Mouse (Mus musculus) embryo, embryonic 11.5 days (tissue): ENCODE data around the gene Olfr820.
"Not testable (repeated sequence)": the region's sequence is repeated elsewhere in the genome, so short reads cannot be mapped to it uniquely, and the experiment has no call there.

Experiments used
- DNase-seq: peaks from one replicate; pipeline ENCODE4 v3.0.0-alpha.2; 2012; ENCODE audit warnings: low read depth, low spot score

The Olfr820 gene

DNA sequence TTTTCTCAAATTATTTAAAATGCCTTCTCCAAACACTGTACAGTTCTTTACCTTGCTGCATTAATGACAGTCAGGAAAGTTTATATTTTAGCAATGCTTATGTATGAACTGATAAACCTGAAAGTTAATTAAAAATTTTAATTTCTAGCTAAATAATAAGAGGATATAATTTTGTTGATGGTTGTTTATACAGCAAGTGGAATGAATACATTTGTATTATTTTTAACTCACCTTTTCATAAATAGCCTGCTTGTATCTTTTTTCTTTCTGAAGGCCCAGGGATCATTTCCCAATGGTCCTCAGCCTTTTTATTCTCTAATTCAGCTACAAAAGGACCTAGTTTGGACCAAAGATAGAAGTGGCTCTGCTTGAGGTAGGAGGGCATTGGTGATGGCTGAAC, at the start of gene Olfr820:
Gene Olfr820 (plus strand): TSS at position 301 of the 400 bp plus-strand sequence.
- no peak for DNase-seq

DNA sequence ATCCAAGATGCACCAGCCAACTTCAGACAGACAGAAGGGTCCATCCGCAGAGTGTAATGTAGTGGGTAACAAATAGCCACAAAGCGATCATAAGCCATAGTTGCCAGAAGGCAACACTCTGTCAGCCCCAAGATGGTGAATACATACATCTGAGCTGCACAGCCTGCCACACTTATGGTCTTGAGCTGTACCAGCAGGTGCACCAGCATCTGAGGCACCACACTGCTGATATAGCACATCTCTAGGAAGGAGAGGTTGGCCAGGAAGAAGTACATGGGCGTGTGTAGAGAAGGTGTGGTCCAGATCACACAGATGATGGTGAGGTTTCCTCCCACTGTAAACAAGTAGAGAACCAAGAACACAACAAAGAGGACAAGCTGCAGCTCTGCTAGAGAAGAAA, 46.2 kb upstream of the Olfr820 start:
- DNase-seq, result not testable (repeated sequence)

DNA sequence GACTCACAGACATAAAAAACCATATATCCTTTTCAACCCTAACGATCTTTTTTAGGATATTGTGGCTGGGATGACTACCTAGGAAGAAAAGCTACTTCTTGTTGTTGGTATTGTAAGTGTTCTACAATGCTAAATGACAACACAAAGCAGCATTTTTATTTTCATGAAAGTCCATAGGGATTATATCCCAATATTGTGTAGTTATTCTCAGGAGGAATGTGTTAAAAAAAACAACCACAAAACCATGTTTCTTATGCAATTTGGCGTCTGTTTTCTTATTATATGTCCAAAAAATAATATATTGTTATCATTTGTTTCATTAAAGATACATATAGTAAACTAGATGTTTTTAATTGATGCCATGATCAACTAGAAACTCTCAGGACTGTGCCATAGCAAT, 45.3 kb upstream of the Olfr820 start, which contains the start of gene Olfr819:
Gene Olfr819 (minus strand): TSS at position 101 of the 400 bp plus-strand sequence.
- DNase-seq, result not testable (repeated sequence)

DNA sequence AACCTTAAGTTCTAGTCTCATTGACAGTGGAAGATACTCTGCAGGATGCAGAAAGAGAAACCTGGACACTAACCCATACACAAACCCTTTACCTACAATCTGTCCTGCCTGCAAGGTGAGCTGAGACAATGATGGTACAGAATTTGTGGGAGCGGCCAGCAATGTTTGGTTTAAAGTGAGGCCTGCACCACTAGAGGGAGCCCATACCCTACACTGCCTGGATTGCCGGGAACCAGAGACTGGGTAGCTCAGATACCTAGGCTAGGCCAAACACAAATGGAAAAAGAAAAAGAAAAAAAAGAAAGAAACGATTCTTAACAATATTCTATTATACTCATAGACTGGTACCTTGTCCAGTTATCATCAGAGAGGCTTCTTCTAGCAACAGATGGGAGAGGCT, 39.4 kb upstream of the Olfr820 start:
- not testable (repeated sequence) for DNase-seq

DNA sequence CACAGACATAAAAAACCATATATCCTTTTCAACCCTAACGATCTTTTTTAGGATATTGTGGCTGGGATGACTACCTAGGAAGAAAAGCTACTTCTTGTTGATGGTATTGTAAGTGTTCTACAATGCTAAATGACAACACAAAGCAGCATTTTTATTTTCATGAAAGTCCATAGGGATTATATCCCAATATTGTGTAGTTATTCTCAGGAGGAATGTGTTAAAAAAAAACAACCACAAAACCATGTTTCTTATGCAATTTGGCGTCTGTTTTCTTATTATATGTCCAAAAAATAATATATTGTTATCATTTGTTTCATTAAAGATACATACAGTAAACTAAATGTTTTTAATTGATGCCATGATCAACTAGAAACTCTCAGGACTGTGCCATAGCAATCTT, 36.4 kb upstream of the Olfr820 start, which contains the start of gene Olfr247:
Gene Olfr247 (minus strand): TSS at position 101 of the 400 bp plus-strand sequence.
- DNase-seq, result not testable (repeated sequence)

DNA sequence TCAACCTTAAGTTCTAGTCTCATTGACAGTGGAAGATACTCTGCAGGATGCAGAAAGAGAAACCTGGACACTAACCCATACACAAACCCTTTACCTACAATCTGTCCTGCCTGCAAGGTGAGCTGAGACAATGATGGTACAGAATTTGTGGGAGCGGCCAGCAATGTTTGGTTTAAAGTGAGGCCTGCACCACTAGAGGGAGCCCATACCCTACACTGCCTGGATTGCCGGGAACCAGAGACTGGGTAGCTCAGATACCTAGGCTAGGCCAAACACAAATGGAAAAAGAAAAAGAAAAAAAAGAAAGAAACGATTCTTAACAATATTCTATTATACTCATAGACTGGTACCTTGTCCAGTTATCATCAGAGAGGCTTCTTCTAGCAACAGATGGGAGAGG, 30.6 kb upstream of the Olfr820 start:
- DNase-seq, result not testable (repeated sequence)

DNA sequence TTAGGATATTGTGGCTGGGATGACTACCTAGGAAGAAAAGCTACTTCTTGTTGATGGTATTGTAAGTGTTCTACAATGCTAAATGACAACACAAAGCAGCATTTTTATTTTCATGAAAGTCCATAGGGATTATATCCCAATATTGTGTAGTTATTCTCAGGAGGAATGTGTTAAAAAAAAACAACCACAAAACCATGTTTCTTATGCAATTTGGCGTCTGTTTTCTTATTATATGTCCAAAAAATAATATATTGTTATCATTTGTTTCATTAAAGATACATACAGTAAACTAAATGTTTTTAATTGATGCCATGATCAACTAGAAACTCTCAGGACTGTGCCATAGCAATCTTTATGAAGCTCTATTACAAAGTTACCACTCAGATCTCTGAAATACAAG, 27.5 kb upstream of the Olfr820 start, which contains the start of gene Gm10310:
Gene Gm10310 (minus strand): TSS at position 101 of the 400 bp plus-strand sequence.
- DNase-seq, result not testable (repeated sequence)

DNA sequence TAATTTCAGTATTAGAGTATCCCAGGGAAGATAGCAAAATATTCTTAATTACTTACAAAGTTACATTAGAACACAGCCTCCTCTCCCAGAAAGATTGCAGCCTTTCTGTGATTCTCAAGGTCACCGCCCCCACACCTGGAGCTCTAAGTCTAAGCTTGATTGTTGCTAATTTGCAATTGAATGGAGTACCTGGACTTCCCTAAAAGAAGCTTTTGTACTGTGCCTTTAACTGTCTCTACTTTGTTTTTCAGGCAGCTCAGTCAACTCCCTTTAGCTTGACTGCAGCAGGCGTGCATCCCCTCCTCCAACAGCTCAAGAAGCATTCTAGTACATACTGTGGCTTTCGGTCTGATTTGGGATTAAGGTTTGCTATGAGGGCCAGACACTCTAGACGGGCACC, 8.3 kb upstream of the Olfr820 start:
- not testable (repeated sequence) for DNase-seq

DNA sequence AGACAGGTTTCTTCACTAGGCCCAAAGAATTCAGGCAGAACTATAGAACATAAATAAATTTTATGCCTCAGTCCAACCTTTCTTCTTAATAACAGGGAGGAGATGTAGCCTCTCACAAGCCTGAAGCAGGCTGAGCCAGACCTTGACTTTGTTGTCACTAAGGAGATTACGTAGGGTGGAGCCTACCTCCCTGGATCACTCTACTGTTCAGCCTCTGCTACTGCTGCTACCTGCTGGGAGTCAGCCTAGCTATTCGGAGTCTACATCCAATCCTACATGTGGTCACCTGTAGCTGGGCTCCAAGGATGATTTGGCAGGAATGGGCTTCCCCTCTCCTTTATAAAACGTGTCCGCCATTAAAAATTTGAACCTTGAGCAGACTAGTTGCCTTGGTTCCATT, 7.1 kb upstream of the Olfr820 start:
- DNase-seq, result not testable (repeated sequence)

DNA sequence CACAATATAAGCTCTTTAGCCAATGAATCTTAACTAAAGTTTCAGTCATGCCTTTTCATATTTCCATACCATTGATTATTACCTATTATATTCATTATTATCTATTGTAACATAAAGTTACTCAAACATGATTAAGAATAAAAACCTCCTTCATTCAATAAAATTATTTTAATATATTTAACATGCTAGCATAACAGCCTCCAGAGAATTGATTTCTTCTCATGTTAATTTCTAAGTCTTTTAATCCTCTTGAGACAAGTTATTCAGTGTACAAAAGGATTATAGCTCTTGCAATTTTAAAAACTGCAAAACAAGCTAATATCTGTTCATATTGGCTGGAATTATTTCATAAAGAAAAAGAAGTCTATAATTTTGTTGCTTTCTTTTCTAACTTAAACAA, 17.6 kb downstream of the Olfr820 start, which contains the start of gene Olfr821:
Gene Olfr821 (plus strand): TSS at position 301 of the 400 bp plus-strand sequence.
- no peak for DNase-seq

DNA sequence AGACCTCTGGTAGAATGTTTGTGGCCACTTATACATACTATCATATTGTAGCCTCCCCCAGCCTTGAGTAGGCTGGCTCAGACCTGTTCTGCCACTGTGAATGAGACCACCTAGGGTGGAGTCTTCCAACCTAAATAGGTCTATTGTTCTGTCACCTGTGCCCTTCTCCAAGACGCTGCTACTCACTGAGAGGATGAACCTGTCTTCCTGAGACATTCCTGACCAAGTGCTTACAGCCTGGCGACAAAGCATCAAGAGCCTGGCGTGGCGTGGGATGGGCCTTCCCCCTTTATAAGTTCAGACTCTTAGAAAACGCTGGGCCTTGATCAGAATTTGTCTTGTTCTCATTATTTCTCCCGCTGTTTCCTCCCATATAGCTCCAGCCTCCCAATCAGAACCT, 24.7 kb downstream of the Olfr820 start:
- no peak for DNase-seq
